Mouse (Mus musculus) v-Abl transformed pro-B cells (cell line): ENCODE results near the gene Gm17655.
"Not testable (repeated sequence)": the region's sequence is repeated elsewhere in the genome, so short reads cannot be mapped to it uniquely, and the experiment has no call there.

Experiments
- in situ Hi-C, 2 experiments: fragments of 400-800 bp; cut with MboI; formaldehyde crosslinking; loops; one replicate each; pipeline ENCODE4 v1.15.1; 2025; ENCODE audit not compliant: unreplicated experiment in 2 of 2

Gene Gm17655

GRCm38 (mm10) chr5:110072413-110072812 lies at the start of gene Gm17655:
Gene Gm17655, minus strand, starts transcription at chr5:110072513.
- in situ Hi-C loops: not testable (repeated sequence)

- in situ Hi-C loops: loop anchor here in 1 of 2 experiments (5.0 kb wide), 1 partner anchor 553 kb away; the partner anchor contains the start of gene Crlf2
Measured at GRCm38 (mm10) chr5:110109991-110110441, 37.7 kb upstream of the Gm17655 start, which contains the start of gene Zfp605. Gene Zfp605, plus strand, starts transcription at chr5:110110092.

- in situ Hi-C loops: loop anchor here in 1 of 2 experiments (5.0 kb wide), 1 partner anchor 551 kb away; the partner anchor contains the start of gene Crlf2
Measured at GRCm38 (mm10) chr5:110108305-110108628, 36.0 kb upstream of the Gm17655 start.

GRCm38 (mm10) chr5:110107581-110108304 lies 35.4 kb upstream of the Gm17655 start, which contains the start of gene Gtpbp6:
Gene Gtpbp6, minus strand, starts transcription at chr5:110108197.
- in situ Hi-C loops: loop anchor here in 1 of 2 experiments (5.0 kb wide), 1 partner anchor 550 kb away; the partner anchor contains the start of gene Crlf2

GRCm38 (mm10) chr5:110106901-110107564 lies 34.7 kb upstream of the Gm17655 start:
- in situ Hi-C loops: loop anchor here in 1 of 2 experiments (5.0 kb wide), 1 partner anchor 550 kb away; the partner anchor contains the start of gene Crlf2

- in situ Hi-C loops: loop anchor here in 1 of 2 experiments (5.0 kb wide), 1 partner anchor 549 kb away; the partner anchor contains the start of gene Crlf2
Measured at GRCm38 (mm10) chr5:110106140-110106871, 34.0 kb upstream of the Gm17655 start.

- in situ Hi-C loops: loop anchor here in 1 of 2 experiments (5.0 kb wide), 1 partner anchor 547 kb away; the partner anchor contains the start of gene Crlf2
Measured at GRCm38 (mm10) chr5:110104616-110105380, 32.5 kb upstream of the Gm17655 start.

GRCm38 (mm10) chr5:110103901-110104615 lies 31.7 kb upstream of the Gm17655 start:
- in situ Hi-C loops: no loop called here

GRCm38 (mm10) chr5:110102853-110103625 lies 30.7 kb upstream of the Gm17655 start:
- in situ Hi-C loops: no loop called here

GRCm38 (mm10) chr5:110102429-110102828 lies 30.1 kb upstream of the Gm17655 start:
- in situ Hi-C loops: no loop called here

- in situ Hi-C loops: no loop called here
Measured at GRCm38 (mm10) chr5:110101716-110102347, 29.5 kb upstream of the Gm17655 start.

- in situ Hi-C loops: no loop called here
Measured at GRCm38 (mm10) chr5:110100921-110101631, 28.8 kb upstream of the Gm17655 start.

- in situ Hi-C loops: no loop called here
Measured at GRCm38 (mm10) chr5:110099656-110100580, 27.6 kb upstream of the Gm17655 start, which contains the start of gene Plcxd1. Gene Plcxd1, plus strand, starts transcription at chr5:110099969.

GRCm38 (mm10) chr5:110098991-110099477 lies 26.7 kb upstream of the Gm17655 start:
- in situ Hi-C loops: no loop called here

GRCm38 (mm10) chr5:110094847-110095213 lies 22.5 kb upstream of the Gm17655 start:
- in situ Hi-C loops: no loop called here
